Mouse (Mus musculus): Measurements from ENCODE around the gene Slc10a1. TPM values are rescaled to one million over a fixed set of nuclear protein-coding genes. Genes with fewer than 3 reads are reported as not detected.

Gene Slc10a1
- total and polyA plus RNA-seq, 3 experiments, result 0.44 TPM; not detected in 2

GRCm38 (mm10) chr12:80938642-80939041, 29.9 kb downstream of the Slc10a1 start:
- DNase-seq (ENCODE audit: low spot score) (peak; percentile 60), ATAC-seq (ENCODE audit: extremely low read depth, insufficient number of reproducible peaks, low FRiP score, poor library complexity, severe bottlenecking) (peak; percentile 59)
- Histone ChIP-seq H3K4me3 (ENCODE audit: low read depth, low read length) (no peak overlapping the region), H3K4me1 (ENCODE audit: insufficient read depth, low read depth, low read length) (peaks cover 27% of the 10 kb centered on the region), H3K27me3 (ENCODE audit: insufficient read depth, low read length) (0 out of 2 replicates have a peak, but pooled peaks cover 2% of the 10 kb centered on the region), H3K9me3 (replicated peaks) (no peaks in the 10 kb centered on the region), H3K36me3 (replicated peaks) (peaks cover 13% of the 10 kb centered on the region)
- TF ChIP-seq GATA1 (IDR thresholded peaks at IDR 0.05; ENCODE audit: borderline replicate concordance, low read length), result no peak
- no peak for TF ChIP-seq TAL1 (conservative IDR thresholded peaks at IDR 0.05; ENCODE audit: low read depth, low read length)
- no peak for TF ChIP-seq CTCF (IDR thresholded peaks at IDR 0.05; ENCODE audit: low read depth, low read length)
- no peak for TF ChIP-seq POLR2AphosphoS5 (IDR thresholded peaks at IDR 0.05; ENCODE audit: insufficient replicate concordance, low read depth, low read length)
- no peak for TF ChIP-seq GATA2 (IDR thresholded peaks at IDR 0.05; ENCODE audit: borderline replicate concordance, low read depth, low read length)

DNA sequence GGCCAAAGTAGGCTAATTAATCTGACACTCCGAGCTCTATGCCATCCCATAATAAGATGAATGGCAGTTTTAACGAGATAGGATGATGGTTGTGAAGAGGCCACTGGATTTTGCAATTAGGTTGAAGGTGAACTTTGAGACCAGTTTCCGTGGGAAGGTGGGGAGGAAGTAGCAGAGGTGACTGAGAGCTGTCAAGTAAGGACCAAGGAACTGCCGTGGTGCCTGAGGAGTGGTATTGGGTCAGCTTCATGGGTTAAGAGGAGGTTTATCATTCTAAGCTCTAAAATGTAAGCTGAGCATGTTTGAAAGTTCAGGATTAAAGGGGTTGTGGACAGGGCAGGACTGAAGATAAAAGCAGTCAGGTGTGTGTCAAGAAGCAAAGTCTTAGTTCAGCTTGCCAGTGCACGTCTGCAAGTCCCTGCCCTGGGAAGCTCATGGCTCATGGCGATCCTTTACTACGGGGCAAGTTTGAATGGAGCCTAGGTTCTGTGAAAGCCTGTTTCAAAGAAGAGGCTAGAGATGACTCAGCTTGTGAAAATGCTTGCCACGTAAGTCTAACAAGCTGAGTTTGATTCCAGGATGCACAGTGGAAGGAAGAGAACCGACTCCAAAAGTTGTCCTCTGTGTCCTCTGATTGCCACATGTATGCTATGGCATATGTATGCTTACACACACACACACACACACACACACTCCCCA, 31.0 kb downstream of the Slc10a1 start:
- Histone ChIP-seq H3K4me3 (ENCODE audit: low read depth, low read length) (peak overlapping the region; percentile 14; the same call in 1 of the 2 replicates), H3K36me3 (replicated peaks) (peaks cover 9% of the 10 kb centered on the region), H3K9me3 (replicated peaks) (no peaks in the 10 kb centered on the region), H3K27me3 (ENCODE audit: insufficient read depth, low read length) (0 out of 2 replicates have a peak, but pooled peaks cover 2% of the 10 kb centered on the region), H3K4me1 (ENCODE audit: insufficient read depth, low read depth, low read length) (peaks cover 17% of the 10 kb centered on the region)
- DNase-seq (ENCODE audit: low spot score) (no peak), ATAC-seq (ENCODE audit: extremely low read depth, insufficient number of reproducible peaks, low FRiP score, poor library complexity, severe bottlenecking) (no peak)
- no peak for TF ChIP-seq CTCF (IDR thresholded peaks at IDR 0.05; ENCODE audit: low read depth, low read length)
- TF ChIP-seq GATA1 (IDR thresholded peaks at IDR 0.05; ENCODE audit: borderline replicate concordance, low read length), result no peak
- TF ChIP-seq POLR2AphosphoS5 (IDR thresholded peaks at IDR 0.05; ENCODE audit: insufficient replicate concordance, low read depth, low read length), result no peak
- TF ChIP-seq TAL1 (conservative IDR thresholded peaks at IDR 0.05; ENCODE audit: low read depth, low read length), result no peak

- H3K36me3 ChIP-seq (replicated peaks), result peaks cover 5% of the 10 kb centered on the region
- TF ChIP-seq TAL1 (conservative IDR thresholded peaks at IDR 0.05; ENCODE audit: low read depth, low read length) (no peak), CTCF (IDR thresholded peaks at IDR 0.05; ENCODE audit: low read depth, low read length) (no peak), POLR2AphosphoS5 (IDR thresholded peaks at IDR 0.05; ENCODE audit: insufficient replicate concordance, low read depth, low read length) (no peak), GATA1 (IDR thresholded peaks at IDR 0.05; ENCODE audit: borderline replicate concordance, low read length) (no peak), GATA2 (IDR thresholded peaks at IDR 0.05; ENCODE audit: borderline replicate concordance, low read depth, low read length) (no peak)
- ATAC-seq (ENCODE audit: extremely low read depth, insufficient number of reproducible peaks, low FRiP score, poor library complexity, severe bottlenecking) (no peak), DNase-seq (ENCODE audit: low spot score) (no peak)
- no peak overlapping the region for H3K4me3 ChIP-seq (ENCODE audit: low read depth, low read length)
- H3K4me1 ChIP-seq (ENCODE audit: insufficient read depth, low read depth, low read length), result peaks cover 17% of the 10 kb centered on the region
- H3K27me3 ChIP-seq (ENCODE audit: insufficient read depth, low read length), result peaks cover 8% of the 10 kb centered on the region
- H3K9me3 ChIP-seq (replicated peaks), result no peaks in the 10 kb centered on the region
These were observed 31.8 kb downstream of the Slc10a1 start for GRCm38 (mm10) chr12:80936751-80937150.

GRCm38 (mm10) chr12:80932865-80933264, 35.6 kb downstream of the Slc10a1 start:
- peaks cover 18% of the 10 kb centered on the region for H3K27me3 ChIP-seq (ENCODE audit: insufficient read depth, low read length)
- DNase-seq (ENCODE audit: low spot score), result no peak
- peaks cover 4% of the 10 kb centered on the region for H3K4me1 ChIP-seq (ENCODE audit: insufficient read depth, low read depth, low read length)
- TF ChIP-seq POLR2AphosphoS5 (IDR thresholded peaks at IDR 0.05; ENCODE audit: insufficient replicate concordance, low read depth, low read length) (no peak), GATA2 (IDR thresholded peaks at IDR 0.05; ENCODE audit: borderline replicate concordance, low read depth, low read length) (no peak), TAL1 (conservative IDR thresholded peaks at IDR 0.05; ENCODE audit: low read depth, low read length) (no peak), GATA1 (IDR thresholded peaks at IDR 0.05; ENCODE audit: borderline replicate concordance, low read length) (no peak)
- H3K9me3 ChIP-seq (replicated peaks), result no peaks in the 10 kb centered on the region
- no peak overlapping the region for H3K4me3 ChIP-seq (ENCODE audit: low read depth, low read length)
- ATAC-seq (ENCODE audit: extremely low read depth, insufficient number of reproducible peaks, low FRiP score, poor library complexity, severe bottlenecking), result no peak
- peaks cover 2% of the 10 kb centered on the region for H3K36me3 ChIP-seq (replicated peaks)

GRCm38 (mm10) chr12:80931402-80932140, 36.9 kb downstream of the Slc10a1 start:
- no peaks in the 10 kb centered on the region for H3K9me3 ChIP-seq (replicated peaks)
- no peak overlapping the region for H3K4me3 ChIP-seq (ENCODE audit: low read depth, low read length)
- peaks cover 18% of the 10 kb centered on the region for H3K27me3 ChIP-seq (ENCODE audit: insufficient read depth, low read length)
- TF ChIP-seq GATA1 (IDR thresholded peaks at IDR 0.05; ENCODE audit: borderline replicate concordance, low read length), result no peak
- no peak for TF ChIP-seq CTCF (IDR thresholded peaks at IDR 0.05; ENCODE audit: low read depth, low read length)
- no peak for TF ChIP-seq GATA2 (IDR thresholded peaks at IDR 0.05; ENCODE audit: borderline replicate concordance, low read depth, low read length)
- no peak for TF ChIP-seq POLR2AphosphoS5 (IDR thresholded peaks at IDR 0.05; ENCODE audit: insufficient replicate concordance, low read depth, low read length)
- no peak for TF ChIP-seq TAL1 (conservative IDR thresholded peaks at IDR 0.05; ENCODE audit: low read depth, low read length)
- ATAC-seq (ENCODE audit: extremely low read depth, insufficient number of reproducible peaks, low FRiP score, poor library complexity, severe bottlenecking) (no peak), DNase-seq (ENCODE audit: low spot score) (no peak)
- H3K36me3 ChIP-seq (replicated peaks), result no peaks in the 10 kb centered on the region
- H3K4me1 ChIP-seq (ENCODE audit: insufficient read depth, low read depth, low read length), result no peaks in the 10 kb centered on the region

- TF ChIP-seq POLR2AphosphoS5 (IDR thresholded peaks at IDR 0.05; ENCODE audit: insufficient replicate concordance, low read depth, low read length), result no peak
- TF ChIP-seq CTCF (IDR thresholded peaks at IDR 0.05; ENCODE audit: low read depth, low read length), result no peak
- TF ChIP-seq GATA1 (IDR thresholded peaks at IDR 0.05; ENCODE audit: borderline replicate concordance, low read length), result no peak
- TF ChIP-seq GATA2 (IDR thresholded peaks at IDR 0.05; ENCODE audit: borderline replicate concordance, low read depth, low read length), result no peak
- no peak for TF ChIP-seq TAL1 (conservative IDR thresholded peaks at IDR 0.05; ENCODE audit: low read depth, low read length)
- H3K4me1 ChIP-seq (ENCODE audit: insufficient read depth, low read depth, low read length), result no peaks in the 10 kb centered on the region
- no peak for DNase-seq (ENCODE audit: low spot score)
- no peak overlapping the region for H3K4me3 ChIP-seq (ENCODE audit: low read depth, low read length)
- no peaks in the 10 kb centered on the region for H3K9me3 ChIP-seq (replicated peaks)
- peaks cover 19% of the 10 kb centered on the region for H3K27me3 ChIP-seq (ENCODE audit: insufficient read depth, low read length)
- no peak for ATAC-seq (ENCODE audit: extremely low read depth, insufficient number of reproducible peaks, low FRiP score, poor library complexity, severe bottlenecking)
- H3K36me3 ChIP-seq (replicated peaks), result no peaks in the 10 kb centered on the region
These were observed 38.4 kb downstream of the Slc10a1 start for GRCm38 (mm10) chr12:80930141-80930540.

All from G1E (cell line).